Mouse (Mus musculus) heart, adult 2 months (tissue): ENCODE measurements around the gene Nectin1.

Experiments
- CTCF ChIP-seq: fragments of 200-600 bp; IDR thresholded peaks from 2 replicates; pipeline ENCODE4 v1.8.1; 2022; ENCODE audit warnings: antibody characterized with exemption, mild to moderate bottlenecking, moderate library complexity
- EP300 ChIP-seq: fragments of 200-500 bp; IDR thresholded peaks from 2 replicates; pipeline ENCODE4 v1.6.1; 2011; ENCODE audit warnings: low read depth, low read length, control low read depth; ENCODE audit not compliant: insufficient read depth

DNA sequence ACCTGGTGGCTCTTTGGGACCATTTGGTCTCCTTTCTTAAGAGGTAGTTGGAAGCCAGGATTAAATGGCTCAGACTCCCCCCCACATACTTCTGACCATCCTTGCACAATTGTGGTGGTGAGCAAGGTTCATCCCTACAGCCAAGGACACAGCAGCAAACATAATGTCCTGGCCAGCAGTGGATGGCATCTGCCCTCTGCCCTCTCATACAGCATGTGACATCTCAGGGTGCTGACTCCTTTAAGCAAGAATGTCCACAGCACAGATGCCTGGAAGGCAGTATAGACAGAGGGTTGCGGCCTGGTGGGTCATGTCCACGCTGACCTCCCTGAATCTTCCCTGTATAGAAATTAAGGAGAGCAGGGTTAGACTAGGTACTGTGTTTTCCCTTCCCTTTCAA, 12.1 kb downstream of the Nectin1 start:
- TF ChIP-seq EP300, result no peak
- TF ChIP-seq CTCF, result no peak
